Mouse (Mus musculus): ENCODE data around the gene Tjp3. TPM values are rescaled to one million over a fixed set of nuclear protein-coding genes. Genes with fewer than 3 reads are reported as not detected.

The Tjp3 gene
- polyA plus RNA-seq, 1 experiment from 2014 or later, result 9.2 TPM

DNA sequence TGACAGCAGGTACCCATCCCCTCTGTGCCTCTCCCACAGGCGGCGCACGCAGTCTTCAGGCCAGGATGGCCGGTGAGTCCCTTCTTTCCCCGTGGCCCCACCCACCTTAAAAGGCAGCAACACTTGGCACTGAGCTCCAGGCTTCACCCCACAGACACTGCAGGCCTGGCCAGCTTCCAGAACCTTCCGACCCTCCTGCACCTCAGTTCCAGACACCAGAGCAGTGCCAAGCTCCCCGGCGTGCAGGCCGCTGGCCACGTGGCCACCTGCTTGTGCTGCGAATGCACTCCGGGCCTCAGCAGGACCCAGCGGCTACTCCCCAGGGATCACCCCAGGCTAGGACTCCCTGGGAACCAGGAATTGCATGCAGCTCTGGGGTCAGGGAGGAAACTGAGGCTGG is 22.2 kb upstream of the Tjp3 start:
- Histone ChIP-seq H3K4me1 (ENCODE audit: control insufficient read depth, insufficient read depth, low read length) (no peaks in the 10 kb centered on the region), H3K9ac (ENCODE audit: low read depth, low read length) (no peak overlapping the region), H3K36me3 (ENCODE audit: control insufficient read depth, insufficient read depth, low read length) (peaks cover 62% of the 10 kb centered on the region), H3K27me3 (ENCODE audit: control insufficient read depth, insufficient read depth, low read depth, low read length) (no peaks in the 10 kb centered on the region), H3K4me3 (ENCODE audit: low read depth, low read length) (no peak overlapping the region), H3K4me2 (ENCODE audit: low read length) (no peak overlapping the region), H3K9me3 (replicated peaks; ENCODE audit: control insufficient read depth, low read length, poor library complexity, severe bottlenecking) (no peaks in the 10 kb centered on the region), H3K27ac (ENCODE audit: low read length) (no peak overlapping the region)
- 91% methylated on average over 13 of the region's 13 CpGs for WGBS
- ATAC-seq, result no peak

DNA sequence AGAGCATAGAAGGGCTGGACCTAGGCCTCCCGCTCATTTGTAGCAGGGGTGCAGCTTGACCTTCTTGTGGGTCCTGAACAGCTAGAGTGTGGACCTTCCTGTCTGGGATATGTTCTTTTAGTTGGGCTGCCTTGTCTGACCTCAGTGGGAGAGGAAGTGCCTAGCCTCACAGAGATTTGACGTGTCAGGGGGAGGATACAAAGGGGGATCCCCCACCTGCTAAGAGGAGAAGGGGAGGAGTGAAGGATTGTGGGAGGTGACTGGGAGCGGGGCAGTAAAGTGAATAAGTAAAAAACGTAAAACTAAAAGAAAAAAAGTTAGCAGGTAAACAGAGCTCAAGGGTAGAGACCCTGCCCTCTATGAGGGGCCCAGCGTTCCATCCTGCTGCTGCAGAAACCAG is 18.2 kb upstream of the Tjp3 start:
- H3K4me1 ChIP-seq (ENCODE audit: control insufficient read depth, insufficient read depth, low read length), result no peaks in the 10 kb centered on the region; the same call in 1 of the 2 replicates
- H3K9ac ChIP-seq (ENCODE audit: low read depth, low read length), result no peak overlapping the region
- peaks cover 69% of the 10 kb centered on the region for H3K36me3 ChIP-seq (ENCODE audit: control insufficient read depth, insufficient read depth, low read length)
- 93% methylated on average over 5 of the region's 5 CpGs for WGBS
- H3K27me3 ChIP-seq (ENCODE audit: control insufficient read depth, insufficient read depth, low read depth, low read length), result no peaks in the 10 kb centered on the region
- H3K27ac ChIP-seq (ENCODE audit: low read length), result no peak overlapping the region
- H3K4me3 ChIP-seq (ENCODE audit: low read depth, low read length), result no peak overlapping the region
- H3K4me2 ChIP-seq (ENCODE audit: low read length), result no peak overlapping the region
- ATAC-seq, result no peak
- H3K9me3 ChIP-seq (replicated peaks; ENCODE audit: control insufficient read depth, low read length, poor library complexity, severe bottlenecking), result no peaks in the 10 kb centered on the region

DNA sequence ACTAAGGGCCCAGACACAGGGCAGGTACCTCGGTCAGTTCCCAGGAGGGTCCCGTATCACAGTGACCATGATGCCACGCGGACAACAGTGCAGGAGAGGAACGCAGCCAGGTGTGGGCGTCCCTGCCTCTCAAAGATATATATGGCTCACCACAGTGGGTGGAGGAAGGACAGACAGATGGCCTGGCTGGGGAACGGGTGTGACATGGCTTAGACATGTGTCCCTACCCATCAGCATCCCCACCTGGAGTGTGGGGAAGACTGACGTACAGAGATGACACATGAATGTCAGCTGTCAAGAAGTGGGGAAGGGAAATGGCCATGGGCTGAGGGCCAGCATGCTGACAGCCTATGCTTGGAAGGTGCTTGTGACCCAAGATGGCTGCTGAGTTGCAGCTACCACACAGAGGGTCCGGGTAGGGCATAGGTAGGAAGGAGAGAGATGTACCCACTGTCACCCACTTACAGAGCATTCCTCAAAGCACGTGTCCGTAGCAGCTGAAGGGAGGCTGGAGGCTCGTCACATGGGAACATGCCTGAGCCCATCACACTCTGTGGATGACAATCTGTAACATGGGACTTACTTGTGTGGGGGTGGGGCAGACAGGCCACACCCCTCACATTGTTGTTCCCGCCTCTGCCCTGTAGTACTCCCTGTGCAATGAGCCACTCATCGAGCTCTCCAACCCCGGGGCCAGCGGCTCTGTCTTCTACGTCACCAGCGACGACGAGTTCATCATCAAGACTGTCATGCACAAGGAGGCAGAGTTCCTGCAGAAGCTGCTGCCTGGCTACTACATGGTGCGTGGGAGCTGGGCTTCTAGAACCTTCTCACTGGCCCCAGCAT is 15.7 kb upstream of the Tjp3 start:
- ATAC-seq, result no peak
- Histone ChIP-seq H3K4me3 (ENCODE audit: low read depth, low read length) (no peak overlapping the region), H3K36me3 (ENCODE audit: control insufficient read depth, insufficient read depth, low read length) (peaks cover 50% of the 10 kb centered on the region), H3K4me1 (ENCODE audit: control insufficient read depth, insufficient read depth, low read length) (peaks cover 5% of the 10 kb centered on the region), H3K27me3 (ENCODE audit: control insufficient read depth, insufficient read depth, low read depth, low read length) (no peaks in the 10 kb centered on the region), H3K27ac (ENCODE audit: low read length) (no peak overlapping the region), H3K9ac (ENCODE audit: low read depth, low read length) (no peak overlapping the region), H3K4me2 (ENCODE audit: low read length) (no peak overlapping the region), H3K9me3 (replicated peaks; ENCODE audit: control insufficient read depth, low read length, poor library complexity, severe bottlenecking) (no peaks in the 10 kb centered on the region)
- 93% methylated on average over 21 of the region's 21 CpGs for WGBS

DNA sequence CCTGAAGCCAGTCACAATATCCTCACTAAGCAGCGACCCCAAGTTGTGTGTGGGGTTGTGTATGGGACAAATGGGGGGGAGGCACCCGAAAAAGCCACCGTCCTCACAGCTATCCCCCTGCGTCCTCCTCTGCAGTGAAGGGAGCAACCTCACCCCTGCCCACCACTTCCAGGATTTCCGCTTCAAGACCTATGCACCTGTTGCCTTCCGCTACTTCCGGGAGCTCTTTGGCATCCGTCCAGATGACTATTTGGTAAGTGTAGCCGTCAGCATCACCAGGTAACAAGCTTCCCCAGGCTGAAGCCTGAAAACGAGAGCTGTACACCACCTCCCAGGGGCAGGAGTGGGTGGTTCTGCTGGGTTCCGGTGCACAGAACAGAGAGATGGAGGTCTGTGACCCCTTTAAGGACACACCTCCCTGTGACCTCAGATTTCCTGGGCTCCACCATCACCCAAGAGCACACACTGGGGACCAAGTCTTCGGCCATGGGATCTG is 14.8 kb upstream of the Tjp3 start:
- no peak for ATAC-seq
- Histone ChIP-seq H3K9ac (ENCODE audit: low read depth, low read length) (no peak overlapping the region), H3K9me3 (replicated peaks; ENCODE audit: control insufficient read depth, low read length, poor library complexity, severe bottlenecking) (no peaks in the 10 kb centered on the region), H3K4me3 (ENCODE audit: low read depth, low read length) (no peak overlapping the region), H3K27me3 (ENCODE audit: control insufficient read depth, insufficient read depth, low read depth, low read length) (no peaks in the 10 kb centered on the region), H3K4me1 (ENCODE audit: control insufficient read depth, insufficient read depth, low read length) (peaks cover 5% of the 10 kb centered on the region), H3K27ac (ENCODE audit: low read length) (no peak overlapping the region), H3K4me2 (ENCODE audit: low read length) (no peak overlapping the region), H3K36me3 (ENCODE audit: control insufficient read depth, insufficient read depth, low read length) (peaks cover 44% of the 10 kb centered on the region)
- WGBS, result 96% methylated on average over 12 of the region's 12 CpGs

DNA sequence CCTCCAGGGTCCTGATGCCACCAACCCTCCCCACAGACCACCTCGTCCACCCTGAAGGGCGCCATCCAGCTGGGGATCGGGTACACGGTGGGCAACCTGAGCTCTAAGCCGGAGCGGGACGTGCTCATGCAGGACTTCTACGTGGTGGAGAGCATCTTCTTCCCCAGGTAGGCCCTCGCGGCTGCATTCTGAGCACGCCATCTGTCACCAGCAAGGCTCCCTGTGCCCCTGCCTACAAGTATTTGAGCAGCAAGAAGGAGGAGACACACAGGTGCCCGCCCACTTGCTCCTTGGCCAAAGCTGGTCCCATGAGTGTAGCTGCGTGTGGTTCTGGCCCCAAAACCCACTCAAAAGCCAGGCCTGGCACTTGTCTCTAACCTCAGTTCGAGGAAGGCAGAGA is 14.3 kb upstream of the Tjp3 start:
- Histone ChIP-seq H3K4me2 (ENCODE audit: low read length) (no peak overlapping the region), H3K36me3 (ENCODE audit: control insufficient read depth, insufficient read depth, low read length) (peaks cover 38% of the 10 kb centered on the region), H3K27me3 (ENCODE audit: control insufficient read depth, insufficient read depth, low read depth, low read length) (no peaks in the 10 kb centered on the region), H3K4me1 (ENCODE audit: control insufficient read depth, insufficient read depth, low read length) (peaks cover 5% of the 10 kb centered on the region), H3K9ac (ENCODE audit: low read depth, low read length) (no peak overlapping the region), H3K4me3 (ENCODE audit: low read depth, low read length) (no peak overlapping the region), H3K9me3 (replicated peaks; ENCODE audit: control insufficient read depth, low read length, poor library complexity, severe bottlenecking) (no peaks in the 10 kb centered on the region), H3K27ac (ENCODE audit: low read length) (no peak overlapping the region)
- ATAC-seq, result no peak
- 93% methylated on average over 14 of the region's 14 CpGs for WGBS

DNA sequence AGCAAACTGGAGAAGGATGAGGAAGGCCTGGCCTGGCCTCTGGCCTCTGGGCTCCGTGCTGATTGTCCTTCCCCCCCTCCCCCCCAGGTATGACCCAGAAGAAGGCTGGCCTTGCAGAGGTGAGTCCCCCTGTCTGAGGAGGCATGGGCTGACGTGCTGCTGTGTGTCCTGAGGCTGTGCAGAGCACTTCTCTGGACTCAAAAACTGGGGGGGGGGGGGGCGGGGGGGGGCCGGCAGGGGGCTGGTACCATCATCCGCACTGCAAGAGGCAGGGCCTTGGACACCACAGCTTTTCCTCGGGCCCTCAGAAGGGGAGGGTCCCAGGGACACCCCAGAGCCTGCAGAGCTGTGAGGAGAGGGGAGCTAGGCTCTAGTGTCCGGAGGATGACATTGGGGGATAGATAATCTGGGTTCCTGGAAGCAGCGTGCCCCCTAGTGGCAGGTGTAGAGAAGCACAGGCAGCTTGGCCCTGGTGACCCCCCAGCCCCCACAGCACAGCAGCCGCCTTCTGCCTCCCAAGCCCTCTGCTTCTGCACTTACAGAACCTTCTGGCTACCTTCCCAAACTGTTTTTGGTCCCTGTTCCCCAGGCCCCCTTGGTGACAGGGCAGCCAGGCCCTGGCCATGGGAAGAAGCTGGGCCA is 13.3 kb upstream of the Tjp3 start:
- peaks cover 33% of the 10 kb centered on the region for H3K36me3 ChIP-seq (ENCODE audit: control insufficient read depth, insufficient read depth, low read length)
- H3K4me1 ChIP-seq (ENCODE audit: control insufficient read depth, insufficient read depth, low read length), result peaks cover 5% of the 10 kb centered on the region
- no peak overlapping the region for H3K27ac ChIP-seq (ENCODE audit: low read length)
- H3K9ac ChIP-seq (ENCODE audit: low read depth, low read length), result no peak overlapping the region
- no peaks in the 10 kb centered on the region for H3K27me3 ChIP-seq (ENCODE audit: control insufficient read depth, insufficient read depth, low read depth, low read length)
- no peak for ATAC-seq
- H3K4me3 ChIP-seq (ENCODE audit: low read depth, low read length), result no peak overlapping the region
- no peaks in the 10 kb centered on the region for H3K9me3 ChIP-seq (replicated peaks; ENCODE audit: control insufficient read depth, low read length, poor library complexity, severe bottlenecking)
- H3K4me2 ChIP-seq (ENCODE audit: low read length), result no peak overlapping the region
- 25% methylated on average over 8 of the region's 9 CpGs for WGBS

DNA sequence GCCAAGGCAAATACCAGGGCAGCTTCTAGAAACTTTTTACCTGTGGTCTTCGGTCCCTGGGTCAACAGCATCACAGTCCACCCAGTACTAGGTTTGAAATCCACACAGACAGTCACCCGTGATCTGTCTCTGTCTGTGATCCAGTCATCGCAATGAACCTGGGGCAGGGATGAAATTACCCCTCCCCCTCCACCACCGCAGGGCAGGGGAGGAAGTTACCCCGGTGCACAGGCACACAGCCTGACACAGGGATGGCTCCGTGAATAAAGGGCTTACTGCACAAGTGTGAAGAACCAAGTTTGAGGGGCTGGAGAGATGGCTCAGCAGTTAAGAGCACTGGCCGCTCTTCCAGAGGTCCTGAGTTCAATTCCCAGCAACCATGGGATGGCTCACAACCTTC is 12.4 kb upstream of the Tjp3 start:
- H3K27me3 ChIP-seq (ENCODE audit: control insufficient read depth, insufficient read depth, low read depth, low read length), result no peaks in the 10 kb centered on the region
- H3K9me3 ChIP-seq (replicated peaks; ENCODE audit: control insufficient read depth, low read length, poor library complexity, severe bottlenecking), result no peaks in the 10 kb centered on the region
- no peak for ATAC-seq
- no peak overlapping the region for H3K4me2 ChIP-seq (ENCODE audit: low read length)
- H3K4me3 ChIP-seq (ENCODE audit: low read depth, low read length), result no peak overlapping the region
- no peak overlapping the region for H3K27ac ChIP-seq (ENCODE audit: low read length)
- peaks cover 26% of the 10 kb centered on the region for H3K36me3 ChIP-seq (ENCODE audit: control insufficient read depth, insufficient read depth, low read length)
- no peak overlapping the region for H3K9ac ChIP-seq (ENCODE audit: low read depth, low read length)
- peaks cover 5% of the 10 kb centered on the region for H3K4me1 ChIP-seq (ENCODE audit: control insufficient read depth, insufficient read depth, low read length)
- whole genome bisulfite sequencing, result 84% methylated on average over 7 of the region's 7 CpGs

DNA sequence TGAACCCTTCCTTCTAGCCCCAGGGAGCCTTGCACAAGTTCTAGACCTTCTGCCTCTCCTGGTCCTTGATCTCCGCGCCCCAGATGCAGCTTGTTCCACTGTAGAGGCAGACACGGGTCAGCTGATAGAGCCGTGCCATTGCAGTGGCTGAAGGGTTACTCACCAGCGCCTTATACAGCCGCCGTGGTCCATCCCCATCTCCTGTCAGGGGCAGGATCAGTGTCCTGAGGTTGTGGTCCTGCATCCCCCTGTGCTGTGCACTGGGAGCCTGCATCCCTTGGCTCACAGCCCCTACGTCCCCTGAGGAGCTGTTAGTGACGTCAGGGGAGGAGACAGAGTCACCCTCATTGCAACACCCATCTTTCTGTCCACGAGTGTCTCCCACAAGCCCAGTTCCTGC is 11.9 kb upstream of the Tjp3 start:
- ATAC-seq, result no peak
- no peak overlapping the region for H3K27ac ChIP-seq (ENCODE audit: low read length)
- no peaks in the 10 kb centered on the region for H3K9me3 ChIP-seq (replicated peaks; ENCODE audit: control insufficient read depth, low read length, poor library complexity, severe bottlenecking)
- H3K4me3 ChIP-seq (ENCODE audit: low read depth, low read length), result no peak overlapping the region
- WGBS, result 80% methylated on average over 10 of the region's 10 CpGs
- no peak overlapping the region for H3K4me2 ChIP-seq (ENCODE audit: low read length)
- H3K4me1 ChIP-seq (ENCODE audit: control insufficient read depth, insufficient read depth, low read length), result peaks cover 5% of the 10 kb centered on the region
- peaks cover 26% of the 10 kb centered on the region for H3K36me3 ChIP-seq (ENCODE audit: control insufficient read depth, insufficient read depth, low read length)
- H3K27me3 ChIP-seq (ENCODE audit: control insufficient read depth, insufficient read depth, low read depth, low read length), result no peaks in the 10 kb centered on the region
- no peak overlapping the region for H3K9ac ChIP-seq (ENCODE audit: low read depth, low read length)

DNA sequence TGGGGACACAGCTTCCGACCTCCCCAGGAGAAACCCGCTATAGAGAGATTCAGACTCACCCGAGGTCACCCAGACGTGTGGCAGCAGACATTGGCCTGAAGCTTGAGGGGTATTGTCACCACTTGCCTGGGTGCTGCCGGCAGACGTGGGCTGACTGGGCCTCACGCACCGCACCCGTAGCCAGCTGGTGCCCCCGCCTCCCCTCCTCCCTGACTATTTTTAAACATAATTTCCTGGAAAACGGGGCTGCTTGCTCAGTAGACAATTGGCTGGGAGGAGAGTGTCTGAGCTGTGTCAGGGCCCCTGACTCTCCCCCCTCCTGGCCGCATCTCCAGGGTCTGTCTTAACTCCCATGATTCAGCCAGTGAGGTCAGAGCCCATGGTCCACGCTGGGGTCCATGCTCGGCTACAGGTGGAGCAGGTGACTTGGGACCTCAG is 11.4 kb upstream of the Tjp3 start:
- H3K4me2 ChIP-seq (ENCODE audit: low read length), result no peak overlapping the region
- WGBS, result 70% methylated on average over 14 of the region's 14 CpGs
- peaks cover 21% of the 10 kb centered on the region for H3K36me3 ChIP-seq (ENCODE audit: control insufficient read depth, insufficient read depth, low read length)
- H3K27me3 ChIP-seq (ENCODE audit: control insufficient read depth, insufficient read depth, low read depth, low read length), result no peaks in the 10 kb centered on the region
- 0 out of 2 replicates have a peak overlapping the region, but pooled peaks have one; percentile 14 for H3K9ac ChIP-seq (ENCODE audit: low read depth, low read length)
- ATAC-seq, result no peak
- no peak overlapping the region for H3K4me3 ChIP-seq (ENCODE audit: low read depth, low read length)
- no peak overlapping the region for H3K27ac ChIP-seq (ENCODE audit: low read length)
- peaks cover 5% of the 10 kb centered on the region for H3K4me1 ChIP-seq (ENCODE audit: control insufficient read depth, insufficient read depth, low read length)
- H3K9me3 ChIP-seq (replicated peaks; ENCODE audit: control insufficient read depth, low read length, poor library complexity, severe bottlenecking), result no peaks in the 10 kb centered on the region
